In genomic region chr10:119477661-119478060, GRCm38 (mm10) we compare ENCODE assay signal across 17 mouse cellular contexts. TPM values are rescaled to one million over a fixed set of nuclear protein-coding genes. Genes with fewer than 3 reads are reported as not detected.
DNase-seq lines count a peak whose midpoint lies in the region; ATAC-seq and TF ChIP-seq lines count a peak whose summit lies in the region.
"Had no signal": no experiment of that assay in that cellular context is flagged by ENCODE, and none has a peak within 500 bp of the region (broad histone marks: within the 10 kb centered on the region; RNA-seq: fewer than 3 reads in every experiment).

No protein-coding gene starts in this region.

- no peak for TF ChIP-seq POLR2A in cerebellum, adult 2 months (IDR thresholded peaks at IDR 0.05; ENCODE audit: borderline replicate concordance, insufficient read depth, low read length)
- no peak for TF ChIP-seq POLR2A in thymus, adult 2 months (IDR thresholded peaks at IDR 0.05; ENCODE audit: control insufficient read depth, extremely low read depth, insufficient read depth, low read length, poor library complexity)

- WGBS in hindbrain, embryonic 14.5 days: 74% methylated on average over 8 of the region's 8 CpGs
- WGBS in hindbrain, embryonic 11.5 days: 79% methylated on average over 8 of the region's 8 CpGs
- WGBS in cerebellum, adult 2 months: 6% methylated on average over 8 of the region's 8 CpGs
- 94% methylated on average over 8 of the region's 8 CpGs for WGBS in thymus, adult 2 months

- ATAC-seq in hindbrain, embryonic 14.5 days (ENCODE audit: low FRiP score): 0 out of 2 replicates have a peak, but pooled peaks have one; percentile 17
- no peak for ATAC-seq in hindbrain, embryonic 11.5 days (ENCODE audit: low FRiP score)
- peak; percentile 93 for ATAC-seq in cerebellum, adult (ENCODE audit: insufficient number of reproducible peaks, low FRiP score, low TSS enrichment)
- ATAC-seq: forebrain, embryonic 16.5 days had no signal

- H3K4me1 ChIP-seq in hindbrain, embryonic 14.5 days (replicated peaks; ENCODE audit: control insufficient read depth, insufficient read depth, low read length): no peaks in the 10 kb centered on the region
- no peaks in the 10 kb centered on the region; the same call in 1 of the 2 replicates for H3K4me1 ChIP-seq in hindbrain, embryonic 11.5 days (replicated peaks; ENCODE audit: control insufficient read depth, insufficient read depth, low read length)
- peaks cover 3% of the 10 kb centered on the region; the same call in 1 of the 2 replicates for H3K4me1 ChIP-seq in cerebellum, adult 2 months (ENCODE audit: control insufficient read depth, insufficient read depth, low read length)
- H3K4me1 ChIP-seq in thymus, adult 2 months (replicated peaks; ENCODE audit: control insufficient read depth, insufficient read depth, low read length): no peaks in the 10 kb centered on the region

- no peak overlapping the region for H3K4me2 ChIP-seq in hindbrain, embryonic 14.5 days (replicated peaks)
- no peak overlapping the region for H3K4me2 ChIP-seq in hindbrain, embryonic 11.5 days (replicated peaks; ENCODE audit: low read depth, low read length)
- H3K4me2 ChIP-seq: midbrain, embryonic 12.5 days had no signal

- H3K4me3 ChIP-seq in hindbrain, embryonic 14.5 days (replicated peaks; ENCODE audit: low read length): no peak overlapping the region
- H3K4me3 ChIP-seq in hindbrain, embryonic 11.5 days (ENCODE audit: low read depth, low read length): no peak overlapping the region
- H3K4me3 ChIP-seq in cerebellum, adult 2 months (replicated peaks; ENCODE audit: insufficient read depth, low read depth, low read length): no peak overlapping the region
- H3K4me3 ChIP-seq in thymus, adult 2 months (ENCODE audit: control insufficient read depth, insufficient read depth, low read length): no peak overlapping the region
- H3K4me3 ChIP-seq: embryonic facial prominence, embryonic 10.5 days; midbrain, embryonic 12.5 days had no signal

- no peak for TF ChIP-seq CTCF in cerebellum, adult 2 months (IDR thresholded peaks at IDR 0.05; ENCODE audit: borderline replicate concordance, insufficient read depth, low read depth, low read length)
- TF ChIP-seq CTCF in thymus, adult 2 months (IDR thresholded peaks at IDR 0.05; ENCODE audit: borderline replicate concordance, control insufficient read depth, extremely low read depth, insufficient read depth, low read length, poor library complexity): no peak

- no peaks in the 10 kb centered on the region for H3K36me3 ChIP-seq in hindbrain, embryonic 14.5 days (replicated peaks; ENCODE audit: control insufficient read depth, insufficient read depth)
- H3K36me3 ChIP-seq in hindbrain, embryonic 11.5 days (ENCODE audit: control insufficient read depth, insufficient read depth, low read length): no peaks in the 10 kb centered on the region
- H3K36me3 ChIP-seq in thymus, adult 2 months (ENCODE audit: control insufficient read depth, insufficient read depth, low read length): no peaks in the 10 kb centered on the region
- H3K36me3 ChIP-seq: embryonic facial prominence, embryonic 10.5 days; midbrain, embryonic 12.5 days had no signal

- H3K27me3 ChIP-seq in hindbrain, embryonic 14.5 days (ENCODE audit: control insufficient read depth, insufficient read depth, low read length): no peaks in the 10 kb centered on the region
- H3K27me3 ChIP-seq in hindbrain, embryonic 11.5 days (ENCODE audit: control insufficient read depth, insufficient read depth, low read length): no peaks in the 10 kb centered on the region
- H3K27me3 ChIP-seq in cerebellum, adult 2 months (ENCODE audit: control insufficient read depth, insufficient read depth, low read length): no peaks in the 10 kb centered on the region
- no peaks in the 10 kb centered on the region for H3K27me3 ChIP-seq in thymus, adult 2 months (ENCODE audit: control insufficient read depth, insufficient read depth, low read length)
- H3K27me3 ChIP-seq: midbrain, embryonic 12.5 days had no signal

- no peak overlapping the region for H3K9ac ChIP-seq in hindbrain, embryonic 14.5 days
- H3K9ac ChIP-seq in hindbrain, embryonic 11.5 days (ENCODE audit: low read depth, low read length): no peak overlapping the region
- H3K9ac ChIP-seq: midbrain, embryonic 12.5 days had no signal

- no peak for DNase-seq in hindbrain, embryonic 14.5 days (ENCODE audit: low spot score)
- no peak for DNase-seq in hindbrain, embryonic 11.5 days (ENCODE audit: low spot score)
- peak; percentile 83 to 90 for DNase-seq in cerebellum, adult 2 months
- peak; percentile 86 to 88 for DNase-seq in cerebellum, postnatal 25 days
- no peak for DNase-seq in layer of hippocampus, adult 9-11 months
- DNase-seq in thymus, adult 2 months: no peak
- DNase-seq: gastrocnemius, postnatal 10 days; kidney, adult 11 months; lung, postnatal 10 days; right cerebral cortex, postnatal 14 days; spleen, adult 18-20 months; thymus, postnatal 14 days had no signal

- H3K27ac ChIP-seq in hindbrain, embryonic 14.5 days: no peak overlapping the region
- no peak overlapping the region for H3K27ac ChIP-seq in hindbrain, embryonic 11.5 days (ENCODE audit: low read depth, low read length)
- no peak overlapping the region for H3K27ac ChIP-seq in cerebellum, adult 2 months (ENCODE audit: insufficient read depth, low read length)
- no peak overlapping the region for H3K27ac ChIP-seq in thymus, adult 2 months (ENCODE audit: control insufficient read depth, insufficient read depth, low read length)
- H3K27ac ChIP-seq: embryonic facial prominence, embryonic 10.5 days; kidney, postnatal 0 days; midbrain, embryonic 12.5 days had no signal

- H3K9me3 ChIP-seq in hindbrain, embryonic 14.5 days (ENCODE audit: control insufficient read depth, low read length): no peaks in the 10 kb centered on the region
- H3K9me3 ChIP-seq in hindbrain, embryonic 11.5 days (ENCODE audit: control insufficient read depth, low read length): no peaks in the 10 kb centered on the region
- H3K9me3 ChIP-seq: embryonic facial prominence, embryonic 10.5 days; midbrain, embryonic 12.5 days had no signal

RNA-seq across cellular contexts. Expression of gene Grip1, which starts 24.0 kb away (rescaled TPM):
- 18.5 and 20.9 TPM in 2 replicates for polyA plus RNA-seq in hindbrain, embryonic 14.5 days (2014; fragmentation: Nextera tagmentation; extraction: Ambion mirVana)
- polyA plus RNA-seq in hindbrain, embryonic 11.5 days (2014; fragmentation: Nextera tagmentation; extraction: Ambion mirVana): 11.8 and 12.1 TPM in 2 replicates
- polyA plus RNA-seq in cerebellum, adult 2 months (2012; rRNA removed): 4.6 and 5.0 TPM in 2 replicates
- 0.47 and 0.68 TPM in 2 replicates for polyA plus RNA-seq in thymus, adult 2 months (2012; rRNA removed)

Comparison
In these comparisons a context has a peak if more than half of its experiments do, and no peak if none do; other contexts are left out.
1. DNase-seq: peak in cerebellum, adult 2 months (2 of 2) and cerebellum, postnatal 25 days (2 of 2); none in hindbrain, embryonic 14.5 days (single experiment), hindbrain, embryonic 11.5 days (single experiment), layer of hippocampus, adult 9-11 months (single experiment) and thymus, adult 2 months (single experiment).